Mouse (Mus musculus): ENCODE data around the gene Ribc1. TPM values are rescaled to one million over a fixed set of nuclear protein-coding genes. Genes with fewer than 3 reads are reported as not detected.

Gene Ribc1
- polyA plus RNA-seq (2012; rRNA removed): 16.9 and 21.9 TPM in 2 replicates

GRCm38 (mm10) chrX:152016151-152017145, at the start of gene Ribc1, which contains the start of gene Smc1a:
Ribc1 (minus strand) TSS chrX:152016295.
Smc1a (plus strand) TSS chrX:152016428.
- H3K4me1 ChIP-seq (ENCODE audit: control insufficient read depth, insufficient read depth, low read length): no peaks in the 10 kb centered on the region
- H3K36me3 ChIP-seq (ENCODE audit: control insufficient read depth, insufficient read depth, low read length): no peaks in the 10 kb centered on the region
- H3K27me3 ChIP-seq (ENCODE audit: control insufficient read depth, insufficient read depth, low read length): no peaks in the 10 kb centered on the region
- H3K4me3 ChIP-seq (ENCODE audit: control insufficient read depth, low read depth, low read length): peak within 1 kb of the TSS; percentile 98
- TF ChIP-seq CTCF (IDR thresholded peaks at IDR 0.05; ENCODE audit: control insufficient read depth, insufficient read depth, insufficient replicate concordance, low read depth, low read length) (no peak), POLR2A (IDR thresholded peaks at IDR 0.05; ENCODE audit: control insufficient read depth, low read depth, low read length) (peak; percentile 63)
- H3K27ac ChIP-seq (ENCODE audit: control insufficient read depth, insufficient read depth, low read depth, low read length): peak within 1 kb of the TSS; percentile 99

GRCm38 (mm10) chrX:152065674-152066073, 49.6 kb upstream of the Ribc1 start:
- H3K4me3 ChIP-seq (ENCODE audit: control insufficient read depth, low read depth, low read length): no peak overlapping the region
- H3K27ac ChIP-seq (ENCODE audit: control insufficient read depth, insufficient read depth, low read depth, low read length): no peak overlapping the region
- no peaks in the 10 kb centered on the region for H3K4me1 ChIP-seq (ENCODE audit: control insufficient read depth, insufficient read depth, low read length)
- TF ChIP-seq CTCF (IDR thresholded peaks at IDR 0.05; ENCODE audit: control insufficient read depth, insufficient read depth, insufficient replicate concordance, low read depth, low read length) (no peak), POLR2A (IDR thresholded peaks at IDR 0.05; ENCODE audit: control insufficient read depth, low read depth, low read length) (no peak)
- no peaks in the 10 kb centered on the region for H3K27me3 ChIP-seq (ENCODE audit: control insufficient read depth, insufficient read depth, low read length)
- H3K36me3 ChIP-seq (ENCODE audit: control insufficient read depth, insufficient read depth, low read length): no peaks in the 10 kb centered on the region

GRCm38 (mm10) chrX:152054094-152054493, 38.0 kb upstream of the Ribc1 start:
- no peaks in the 10 kb centered on the region for H3K4me1 ChIP-seq (ENCODE audit: control insufficient read depth, insufficient read depth, low read length)
- no peaks in the 10 kb centered on the region for H3K36me3 ChIP-seq (ENCODE audit: control insufficient read depth, insufficient read depth, low read length)
- no peak overlapping the region for H3K4me3 ChIP-seq (ENCODE audit: control insufficient read depth, low read depth, low read length)
- no peak overlapping the region for H3K27ac ChIP-seq (ENCODE audit: control insufficient read depth, insufficient read depth, low read depth, low read length)
- no peaks in the 10 kb centered on the region for H3K27me3 ChIP-seq (ENCODE audit: control insufficient read depth, insufficient read depth, low read length)
- TF ChIP-seq CTCF (IDR thresholded peaks at IDR 0.05; ENCODE audit: control insufficient read depth, insufficient read depth, insufficient replicate concordance, low read depth, low read length) (no peak), POLR2A (IDR thresholded peaks at IDR 0.05; ENCODE audit: control insufficient read depth, low read depth, low read length) (no peak)

- Histone ChIP-seq H3K4me1 (ENCODE audit: control insufficient read depth, insufficient read depth, low read length) (no peaks in the 10 kb centered on the region), H3K36me3 (ENCODE audit: control insufficient read depth, insufficient read depth, low read length) (no peaks in the 10 kb centered on the region), H3K27me3 (ENCODE audit: control insufficient read depth, insufficient read depth, low read length) (no peaks in the 10 kb centered on the region), H3K4me3 (ENCODE audit: control insufficient read depth, low read depth, low read length) (no peak overlapping the region), H3K27ac (ENCODE audit: control insufficient read depth, insufficient read depth, low read depth, low read length) (no peak overlapping the region)
- TF ChIP-seq POLR2A (IDR thresholded peaks at IDR 0.05; ENCODE audit: control insufficient read depth, low read depth, low read length): no peak
- TF ChIP-seq CTCF (IDR thresholded peaks at IDR 0.05; ENCODE audit: control insufficient read depth, insufficient read depth, insufficient replicate concordance, low read depth, low read length): no peak
Measured at GRCm38 (mm10) chrX:152052546-152052945, 36.5 kb upstream of the Ribc1 start.

GRCm38 (mm10) chrX:152047230-152047629, 31.1 kb upstream of the Ribc1 start:
- no peak for TF ChIP-seq POLR2A (IDR thresholded peaks at IDR 0.05; ENCODE audit: control insufficient read depth, low read depth, low read length)
- no peak for TF ChIP-seq CTCF (IDR thresholded peaks at IDR 0.05; ENCODE audit: control insufficient read depth, insufficient read depth, insufficient replicate concordance, low read depth, low read length)
- Histone ChIP-seq H3K36me3 (ENCODE audit: control insufficient read depth, insufficient read depth, low read length) (no peaks in the 10 kb centered on the region), H3K27ac (ENCODE audit: control insufficient read depth, insufficient read depth, low read depth, low read length) (no peak overlapping the region)

GRCm38 (mm10) chrX:152039865-152040264, 23.8 kb upstream of the Ribc1 start:
- Histone ChIP-seq H3K4me3 (ENCODE audit: control insufficient read depth, low read depth, low read length) (no peak overlapping the region), H3K27ac (ENCODE audit: control insufficient read depth, insufficient read depth, low read depth, low read length) (no peak overlapping the region), H3K36me3 (ENCODE audit: control insufficient read depth, insufficient read depth, low read length) (no peaks in the 10 kb centered on the region), H3K27me3 (ENCODE audit: control insufficient read depth, insufficient read depth, low read length) (no peaks in the 10 kb centered on the region), H3K4me1 (ENCODE audit: control insufficient read depth, insufficient read depth, low read length) (no peaks in the 10 kb centered on the region)
- TF ChIP-seq CTCF (IDR thresholded peaks at IDR 0.05; ENCODE audit: control insufficient read depth, insufficient read depth, insufficient replicate concordance, low read depth, low read length): no peak
- TF ChIP-seq POLR2A (IDR thresholded peaks at IDR 0.05; ENCODE audit: control insufficient read depth, low read depth, low read length): no peak

More at GRCm38 (mm10) chrX:152047230-152047629, 31.1 kb upstream of the Ribc1 start:
- H3K27me3 ChIP-seq (ENCODE audit: control insufficient read depth, insufficient read depth, low read length): no peaks in the 10 kb centered on the region
- H3K4me1 ChIP-seq (ENCODE audit: control insufficient read depth, insufficient read depth, low read length): no peaks in the 10 kb centered on the region
- H3K4me3 ChIP-seq (ENCODE audit: control insufficient read depth, low read depth, low read length): no peak overlapping the region

GRCm38 (mm10) chrX:152019294-152019693, 3.2 kb upstream of the Ribc1 start:
- Histone ChIP-seq H3K27me3 (ENCODE audit: control insufficient read depth, insufficient read depth, low read length) (no peaks in the 10 kb centered on the region), H3K27ac (ENCODE audit: control insufficient read depth, insufficient read depth, low read depth, low read length) (no peak overlapping the region), H3K36me3 (ENCODE audit: control insufficient read depth, insufficient read depth, low read length) (no peaks in the 10 kb centered on the region), H3K4me1 (ENCODE audit: control insufficient read depth, insufficient read depth, low read length) (no peaks in the 10 kb centered on the region), H3K4me3 (ENCODE audit: control insufficient read depth, low read depth, low read length) (no peak overlapping the region)
- TF ChIP-seq CTCF (IDR thresholded peaks at IDR 0.05; ENCODE audit: control insufficient read depth, insufficient read depth, insufficient replicate concordance, low read depth, low read length): no peak
- no peak for TF ChIP-seq POLR2A (IDR thresholded peaks at IDR 0.05; ENCODE audit: control insufficient read depth, low read depth, low read length)
